Mouse (Mus musculus) CH12.LX (cell line): ENCODE results near the gene Gucy1b1. TPM values are rescaled to one million over a fixed set of nuclear protein-coding genes. Genes with fewer than 3 reads are reported as not detected.

Experiments used
- DNase-seq: peaks from one replicate; pipeline ENCODE4 v3.0.0-alpha.2; 2013; ENCODE audit errors: extremely low read depth
- H3K27ac ChIP-seq: 2 replicates; pipeline ENCODE4 v1.5.1; 2012; ENCODE audit warnings: low read depth, mild to moderate bottlenecking, control low read depth, moderate library complexity; ENCODE audit not compliant: insufficient read depth
- H3K27me3 ChIP-seq: replicated peaks from 2 replicates; pipeline ENCODE3; 2012; ENCODE audit warnings: inconsistent platforms
- H3K36me3 ChIP-seq, 2 experiments: replicated peaks in 1 of 2; 2 replicates each; pipeline versions ENCODE3 to v1.6.1; 2012; ENCODE audit warnings: inconsistent platforms in 1 of 2, low read length in 1 of 2, mild to moderate bottlenecking in 1 of 2, mixed read lengths in 1 of 2, moderate library complexity in 1 of 2; ENCODE audit not compliant: control insufficient read depth in 1 of 2, insufficient read depth in 1 of 2
- H3K4me1 ChIP-seq, 2 experiments: 2 replicates each; pipeline ENCODE4 v1.6.1; 2012; ENCODE audit warnings: inconsistent platforms in 1 of 2, moderate library complexity in 1 of 2; ENCODE audit not compliant: insufficient read depth in 2 of 2, control insufficient read depth in 1 of 2
- H3K4me2 ChIP-seq: 2 replicates; pipeline ENCODE4 v1.6.1; 2012; ENCODE audit warnings: low read depth, mild to moderate bottlenecking, control low read depth; ENCODE audit not compliant: poor library complexity, insufficient read depth, severe bottlenecking
- H3K4me3 ChIP-seq, 3 experiments: fragments of 150-350 bp in 1 of 3; sonication (generic) in 1 of 3; replicated peaks in 1 of 3; 2 replicates each; pipeline versions ENCODE3 to v1.5.1; 2011 to 2012; ENCODE audit warnings: low read depth in 2 of 3, low read length in 2 of 3, mild to moderate bottlenecking in 2 of 3, moderate library complexity in 2 of 3, control low read depth in 1 of 3, improper control_type of control experiment in 1 of 3, inconsistent platforms in 1 of 3, mixed read lengths in 1 of 3; ENCODE audit not compliant: poor library complexity in 1 of 3
- H3K79me2 ChIP-seq: replicated peaks from 2 replicates; pipeline ENCODE4 v1.6.1; 2012; ENCODE audit warnings: mild to moderate bottlenecking, moderate library complexity; ENCODE audit not compliant: control insufficient read depth, poor library complexity, insufficient read depth, severe bottlenecking; ENCODE audit errors: extremely low read depth
- H3K9ac ChIP-seq: 2 replicates; pipeline ENCODE4 v1.6.1; 2012; ENCODE audit warnings: low read depth, mild to moderate bottlenecking, control low read depth, moderate library complexity; ENCODE audit not compliant: insufficient read depth
- H3K9me3 ChIP-seq: replicated peaks from 2 replicates; pipeline ENCODE3; 2012; ENCODE audit warnings: low read length, inconsistent platforms, mixed read lengths
- CHD2 ChIP-seq: IDR thresholded peaks from 2 replicates; pipeline ENCODE4 v1.6.1; 2011; ENCODE audit warnings: low read length, improper control_type of control experiment
- CTCF ChIP-seq, 2 experiments: IDR thresholded peaks in 1 of 2; conservative IDR thresholded peaks in 1 of 2; 2 replicates each; pipeline ENCODE4 v1.5.1; 2011 to 2012; ENCODE audit warnings: low read depth in 2 of 2, low read length in 2 of 2, improper control_type of control experiment in 1 of 2, inconsistent platforms in 1 of 2, mild to moderate bottlenecking in 1 of 2, moderate library complexity in 1 of 2
- ELF1 ChIP-seq: IDR thresholded peaks from 2 replicates; pipeline ENCODE4 v1.6.1; 2014; ENCODE audit warnings: low read depth, mild to moderate bottlenecking, inconsistent platforms, low read length, improper control_type of control experiment
- EP300 ChIP-seq: IDR thresholded peaks from 2 replicates; pipeline ENCODE4 v1.6.1; 2011; ENCODE audit warnings: low read length, improper control_type of control experiment
- ETS1 ChIP-seq: conservative IDR thresholded peaks from 2 replicates; pipeline ENCODE4 v1.6.1; 2012; ENCODE audit warnings: low read depth, mild to moderate bottlenecking, inconsistent platforms, low read length, improper control_type of control experiment, moderate library complexity
- GABPA ChIP-seq: IDR thresholded peaks from 2 replicates; pipeline ENCODE4 v1.6.1; 2012; ENCODE audit warnings: low read depth, low read length, improper control_type of control experiment, inconsistent platforms; ENCODE audit not compliant: insufficient replicate concordance
- MAZ ChIP-seq: IDR thresholded peaks from 2 replicates; pipeline ENCODE4 v1.6.1; 2012; ENCODE audit warnings: low read depth, mild to moderate bottlenecking, inconsistent platforms, low read length, improper control_type of control experiment, moderate library complexity
- MXI1 ChIP-seq: IDR thresholded peaks from 2 replicates; pipeline ENCODE4 v1.6.1; 2011; ENCODE audit warnings: mild to moderate bottlenecking, low read depth, low read length, improper control_type of control experiment
- NELFE ChIP-seq: IDR thresholded peaks from 2 replicates; pipeline ENCODE4 v1.6.1; 2011; ENCODE audit warnings: low read depth, low read length, improper control_type of control experiment
- NRF1 ChIP-seq: IDR thresholded peaks from 2 replicates; pipeline ENCODE4 v1.6.1; 2014; ENCODE audit warnings: low read depth, mild to moderate bottlenecking, inconsistent platforms, low read length, improper control_type of control experiment, moderate library complexity
- POLR2A ChIP-seq: IDR thresholded peaks from 2 replicates; pipeline ENCODE4 v1.6.1; 2011; ENCODE audit warnings: low read depth, mild to moderate bottlenecking, improper control_type of control experiment, low read length
- RAD21 ChIP-seq: IDR thresholded peaks from 2 replicates; pipeline ENCODE4 v1.6.1; 2011; ENCODE audit warnings: low read depth, mild to moderate bottlenecking, low read length, improper control_type of control experiment, moderate library complexity
- SMC3 ChIP-seq: IDR thresholded peaks from 2 replicates; pipeline ENCODE4 v1.6.1; 2011; ENCODE audit warnings: low read depth, low read length, improper control_type of control experiment
- TBP ChIP-seq: conservative IDR thresholded peaks from 2 replicates; pipeline ENCODE4 v1.6.1; 2011; ENCODE audit warnings: low read depth, low read length, improper control_type of control experiment
- UBTF ChIP-seq: IDR thresholded peaks from 2 replicates; pipeline ENCODE4 v1.6.1; 2012; ENCODE audit warnings: low read depth, mild to moderate bottlenecking, inconsistent platforms, low read length, improper control_type of control experiment, moderate library complexity
- USF1 ChIP-seq: IDR thresholded peaks from 2 replicates; pipeline ENCODE4 v1.6.1; 2014; ENCODE audit warnings: low read depth, mild to moderate bottlenecking, inconsistent platforms, low read length, improper control_type of control experiment
- USF2 ChIP-seq: conservative IDR thresholded peaks from 2 replicates; pipeline ENCODE4 v1.6.1; 2011; ENCODE audit warnings: low read depth, low read length, improper control_type of control experiment
- dilution Hi-C: fragments of 300-500 bp; cut with MboI; formaldehyde crosslinking; loops from 2 replicates; pipeline ENCODE4 v1.14.3; 2020; ENCODE audit warnings: low sequenced_read_pairs; ENCODE audit not compliant: extremely low pct_unique_long_range_greater_than_20kb, extremely low pct_ligation_motif_present
- in situ Hi-C: fragments of 300-500 bp; cut with MboI; formaldehyde crosslinking; loops from 3 replicates; pipeline ENCODE4 v1.14.3; 2019; ENCODE audit warnings: low sequenced_read_pairs, low pct_ligation_motif_present, low pct_unique_long_range_greater_than_20kb, mixed read lengths
- polyA plus RNA-seq: library from polyadenylated mRNA; unstranded; fragments of >175 nt; gene quantifications from 2 replicates; pipeline ENCODE4 v1.2.1, GENCODE M21; 2012; ENCODE audit warnings: low read depth; ENCODE audit not compliant: insufficient read length
- total RNA-seq, 2 experiments: library from RNA; depleted of rRNA; stranded (reverse); fragments of 300-350 nt in 1 of 2; fragments of >200 nt in 1 of 2; gene quantifications; 2 replicates each; pipeline ENCODE4 v1.2.3; 2012 to 2014

The Gucy1b1 gene
- total and polyA plus RNA-seq, 3 experiments, result not detected

GRCm38 (mm10) chr3:82112439-82112838, 38.0 kb upstream of the Gucy1b1 start:
- no peak for TF ChIP-seq USF1
- TF ChIP-seq RAD21, result no peak
- TF ChIP-seq NRF1, result no peak
- no peak for TF ChIP-seq ETS1
- no peak for TF ChIP-seq CHD2
- no peak for TF ChIP-seq NELFE
- no peak for TF ChIP-seq SMC3
- Histone ChIP-seq H3K4me2 (no peak overlapping the region), H3K9me3 (no peaks in the 10 kb centered on the region), H3K27ac (no peak overlapping the region), H3K36me3 (no peaks in the 10 kb centered on the region), H3K79me2 (no peaks in the 10 kb centered on the region), H3K27me3 (no peaks in the 10 kb centered on the region), H3K9ac (no peak overlapping the region), H3K4me3 (no peak overlapping the region), H3K4me1 (no peaks in the 10 kb centered on the region)
- in situ Hi-C loops, result no loop called here
- dilution Hi-C loops, result no loop called here
- no peak for DNase-seq

GRCm38 (mm10) chr3:82111986-82112385, 37.5 kb upstream of the Gucy1b1 start:
- DNase-seq, result no peak
- Histone ChIP-seq H3K27ac (no peak overlapping the region), H3K36me3 (no peaks in the 10 kb centered on the region), H3K4me3 (no peak overlapping the region), H3K4me2 (no peak overlapping the region), H3K9me3 (no peaks in the 10 kb centered on the region), H3K79me2 (no peaks in the 10 kb centered on the region), H3K27me3 (no peaks in the 10 kb centered on the region), H3K4me1 (no peaks in the 10 kb centered on the region), H3K9ac (no peak overlapping the region)
- in situ Hi-C loops, result no loop called here
- no peak for TF ChIP-seq CTCF (conservative IDR thresholded peaks at IDR 0.05 in 1 of 2, IDR thresholded peaks at IDR 0.05 in 1 of 2; ENCODE audit: low read depth in 2 of 2, low read length in 2 of 2)
- TF ChIP-seq POLR2A, result no peak
- TF ChIP-seq CHD2, result no peak
- TF ChIP-seq ELF1, result no peak
- no peak for TF ChIP-seq MXI1
- dilution Hi-C loops, result no loop called here

GRCm38 (mm10) chr3:82108951-82109350, 34.5 kb upstream of the Gucy1b1 start:
- TF ChIP-seq EP300, result no peak
- TF ChIP-seq GABPA, result no peak
- TF ChIP-seq POLR2A, result no peak
- TF ChIP-seq UBTF, result no peak
- no peak for TF ChIP-seq USF2
- no peak for TF ChIP-seq USF1
- TF ChIP-seq MXI1, result no peak
- TF ChIP-seq MAZ, result no peak
- TF ChIP-seq TBP, result no peak
- TF ChIP-seq ELF1, result no peak

More at GRCm38 (mm10) chr3:82108951-82109350, 34.5 kb upstream of the Gucy1b1 start:
- Histone ChIP-seq H3K27me3 (no peaks in the 10 kb centered on the region), H3K4me2 (no peak overlapping the region), H3K4me3 (no peak overlapping the region), H3K79me2 (no peaks in the 10 kb centered on the region), H3K36me3 (no peaks in the 10 kb centered on the region), H3K9ac (no peak overlapping the region), H3K27ac (no peak overlapping the region), H3K9me3 (no peaks in the 10 kb centered on the region), H3K4me1 (no peaks in the 10 kb centered on the region; a peak in 1 of 4 replicates)
- dilution Hi-C loops, result no loop called here
- in situ Hi-C loops, result no loop called here
- DNase-seq, result no peak
